Mouse (Mus musculus): Measurements from ENCODE around the gene Egr2.

Gene Egr2

DNA sequence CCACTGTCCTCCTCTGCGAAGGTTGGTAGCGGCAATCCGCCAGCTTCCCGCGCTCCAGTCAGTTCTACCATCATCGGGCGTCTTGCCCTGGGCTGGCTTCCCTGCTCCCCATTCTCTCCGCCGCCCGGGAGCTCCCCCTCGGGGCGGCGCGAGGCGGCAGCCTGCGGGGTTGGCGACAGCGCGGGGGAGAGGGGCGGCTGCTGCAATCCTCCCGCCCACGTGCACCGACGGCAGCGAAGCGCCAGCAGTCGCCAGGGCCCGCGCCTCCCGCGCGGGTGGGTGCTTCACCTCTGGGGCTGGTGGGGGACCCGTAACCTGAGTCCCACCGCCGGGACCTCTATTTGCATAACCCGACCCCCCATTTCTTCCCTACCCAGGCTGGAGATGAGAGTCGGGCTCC lies at the start of gene Egr2:
Egr2 (plus strand) TSS at position 220 of the 400 bp plus-strand sequence.
- DNase-seq = peak; percentile 7 to 12

DNA sequence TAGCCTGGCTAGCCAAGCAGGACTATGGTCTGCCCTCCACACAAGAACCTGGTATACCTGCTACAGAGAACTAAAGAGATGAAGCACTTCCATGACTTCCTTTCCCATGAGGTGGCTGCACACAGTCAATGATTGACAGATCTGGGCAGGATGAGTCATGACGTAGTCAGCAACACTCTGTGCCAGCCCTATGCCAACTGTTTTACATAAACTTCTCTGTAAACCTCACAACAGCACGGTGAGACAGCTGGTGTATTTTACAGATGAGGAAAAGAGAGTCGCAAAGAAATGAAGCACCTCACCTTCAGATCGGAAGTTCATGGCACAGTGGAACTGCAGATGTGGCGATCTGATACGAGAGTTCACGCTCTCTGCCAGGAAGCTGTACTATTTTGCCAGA lies 47.8 kb upstream of the Egr2 start:
- DNase-seq = no peak

DNA sequence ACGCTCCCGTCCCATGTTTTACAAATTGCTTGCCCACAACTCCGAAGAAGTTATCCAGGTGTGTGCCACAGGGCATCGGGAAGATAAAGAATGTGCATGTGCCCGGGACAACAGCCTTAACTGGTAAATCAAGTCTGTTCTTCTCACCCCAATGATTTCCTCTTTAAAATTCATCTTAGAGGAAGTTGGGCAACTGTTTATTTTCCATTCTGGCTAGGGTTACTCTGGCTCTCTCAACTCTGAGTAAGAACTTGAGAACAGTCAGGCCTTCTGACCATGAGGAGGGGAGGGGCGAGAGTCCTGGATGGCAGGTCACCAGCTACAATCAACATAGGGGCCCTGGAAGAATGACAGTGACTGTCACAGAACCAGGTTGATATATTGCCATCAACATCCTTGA lies 45.4 kb upstream of the Egr2 start:
- DNase-seq = no peak

DNA sequence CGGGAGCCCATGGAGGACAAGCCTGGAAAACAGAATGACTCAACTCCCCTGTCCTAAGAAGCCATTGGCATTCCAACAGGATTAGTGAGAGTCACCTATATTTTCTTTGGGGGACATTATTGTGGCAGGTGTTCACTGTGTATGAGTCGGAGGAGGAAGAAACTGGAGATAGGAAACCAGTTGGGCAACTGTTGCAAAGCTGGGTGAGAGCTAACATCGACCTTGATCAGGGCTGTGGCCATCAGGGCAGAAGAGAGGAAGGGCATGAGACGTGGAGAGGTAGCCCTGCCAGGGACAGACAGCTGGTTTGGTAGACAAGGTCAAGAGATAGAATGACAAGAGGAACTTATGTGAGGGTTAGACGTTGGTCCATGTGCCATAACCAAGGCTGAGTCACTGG lies 44.6 kb upstream of the Egr2 start:
- no peak for DNase-seq

DNA sequence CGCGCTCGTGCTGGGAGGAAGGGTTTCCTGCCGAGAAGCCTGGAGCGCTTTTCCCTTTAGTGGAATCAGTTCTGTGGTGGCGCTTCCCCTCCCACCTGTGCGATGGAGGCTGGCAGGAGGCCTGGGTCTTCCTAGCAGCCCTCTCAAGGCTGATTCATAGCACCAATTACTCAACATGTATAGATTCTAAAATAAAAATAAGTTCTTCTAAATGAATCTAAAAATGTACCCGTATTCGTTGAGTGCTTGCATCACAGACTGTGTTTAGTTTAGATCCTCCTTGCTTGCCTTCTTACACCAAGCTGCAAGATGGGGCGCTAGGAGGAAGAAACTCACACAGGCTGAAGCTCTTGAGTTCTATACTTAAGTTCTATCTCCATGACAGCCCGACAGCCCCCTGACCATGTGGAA lies 43.1 kb upstream of the Egr2 start:
- DNase-seq = no peak

DNA sequence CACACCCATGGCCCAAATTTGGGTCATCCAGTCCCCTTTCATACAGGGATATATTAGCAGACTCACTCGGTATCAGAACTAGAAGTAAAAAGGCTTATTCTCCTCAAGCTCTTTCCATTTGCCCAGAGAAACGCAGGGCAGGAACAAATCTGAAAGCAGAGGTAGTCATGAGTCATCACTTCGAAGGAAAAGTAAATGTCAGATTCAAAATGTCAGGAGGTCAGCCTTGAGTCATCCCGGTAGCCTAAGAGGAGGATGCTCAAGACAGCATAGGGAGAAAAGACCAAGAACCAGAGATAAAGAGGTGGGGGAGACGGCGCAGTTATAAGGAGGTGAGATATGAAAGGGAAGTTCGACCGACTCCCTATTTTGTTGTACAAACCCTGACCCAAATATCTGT lies 41.7 kb upstream of the Egr2 start:
- no peak for DNase-seq

DNA sequence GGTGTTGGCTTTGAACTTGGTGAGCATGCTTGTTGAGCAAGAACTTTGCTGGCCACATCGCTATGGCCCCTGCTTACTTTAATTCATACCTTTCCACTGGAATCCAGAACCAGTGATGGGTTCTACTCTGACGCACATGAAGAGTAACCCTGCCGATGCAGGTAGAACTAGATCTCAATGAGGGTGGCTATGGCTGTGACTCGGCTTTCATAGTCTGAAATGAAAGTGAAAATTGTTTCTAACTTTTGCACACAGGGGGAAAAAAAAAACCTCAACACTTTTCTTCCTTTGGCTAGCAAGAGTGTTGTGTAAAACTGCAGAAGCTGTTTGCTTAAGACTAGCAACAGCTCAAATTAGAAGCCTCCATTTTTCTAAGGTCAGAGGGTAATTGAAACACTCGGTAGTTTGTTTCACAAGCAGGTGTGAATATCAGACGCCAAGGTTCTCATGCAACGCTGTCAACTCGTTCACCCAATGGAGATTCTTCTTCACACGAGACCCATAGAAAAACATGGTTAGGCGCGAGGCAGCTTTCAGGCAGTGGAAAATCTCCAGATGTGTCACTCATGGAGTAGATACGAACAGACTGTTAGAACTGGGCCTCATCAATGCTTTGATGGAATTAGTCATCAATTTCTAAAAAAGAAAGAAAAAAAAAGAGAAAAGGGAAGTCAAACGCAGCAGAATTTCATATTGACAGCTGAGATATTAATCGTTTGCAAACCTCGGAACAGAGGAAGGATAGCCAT lies 38.0 kb upstream of the Egr2 start:
- DNase-seq = no peak

DNA sequence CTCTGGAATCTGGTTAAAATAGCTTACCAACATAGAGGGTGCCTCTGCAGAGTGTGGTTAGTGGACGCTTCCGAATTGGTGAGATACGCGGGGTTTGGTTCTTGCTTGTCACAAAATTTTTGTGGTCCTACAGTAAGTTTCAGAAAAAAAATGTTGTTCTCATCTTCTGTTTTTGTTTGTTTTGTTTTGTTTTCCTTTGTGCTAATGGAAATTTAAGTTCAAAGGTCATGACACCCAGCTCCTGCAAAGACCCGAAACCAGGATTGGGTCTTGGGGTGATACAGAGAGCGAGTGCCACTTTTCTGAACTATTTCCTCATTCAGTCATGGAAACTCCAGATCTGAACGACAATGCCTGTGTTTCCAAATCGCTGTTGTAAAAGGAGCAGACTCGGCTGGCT lies 37.3 kb upstream of the Egr2 start:
- no peak for DNase-seq

DNA sequence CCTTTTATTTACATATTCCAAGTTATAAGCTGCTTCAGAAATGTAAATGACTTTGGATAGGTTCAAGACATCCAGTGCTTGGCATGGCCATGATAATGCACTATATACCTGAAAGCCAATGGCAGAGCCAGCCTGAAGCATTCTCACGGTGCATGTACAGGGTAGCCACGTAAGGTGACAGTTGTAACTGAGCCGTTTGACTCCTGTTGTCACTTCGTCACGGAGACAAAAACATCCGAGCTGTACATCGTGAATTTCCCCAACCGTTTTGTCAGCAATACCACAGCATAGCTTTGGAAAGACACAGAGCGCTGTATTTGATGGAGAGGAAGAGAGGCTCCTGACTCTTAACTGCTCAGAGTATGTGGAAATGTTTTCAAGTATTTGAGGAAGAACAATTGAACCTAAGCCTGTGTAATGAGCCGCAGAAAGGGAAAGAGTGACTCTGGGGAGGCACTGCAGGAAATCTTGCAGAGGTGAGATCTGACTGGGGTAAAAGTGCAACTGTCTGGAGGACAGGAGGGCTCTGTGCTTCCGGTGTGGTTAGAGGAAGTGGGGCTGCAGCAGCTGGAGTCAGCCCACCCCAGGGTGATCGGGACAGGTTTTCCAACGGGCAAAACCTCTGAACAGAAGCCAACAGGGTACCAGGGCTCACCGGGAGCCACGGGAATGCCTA lies 31.8 kb upstream of the Egr2 start:
- no peak for DNase-seq

DNA sequence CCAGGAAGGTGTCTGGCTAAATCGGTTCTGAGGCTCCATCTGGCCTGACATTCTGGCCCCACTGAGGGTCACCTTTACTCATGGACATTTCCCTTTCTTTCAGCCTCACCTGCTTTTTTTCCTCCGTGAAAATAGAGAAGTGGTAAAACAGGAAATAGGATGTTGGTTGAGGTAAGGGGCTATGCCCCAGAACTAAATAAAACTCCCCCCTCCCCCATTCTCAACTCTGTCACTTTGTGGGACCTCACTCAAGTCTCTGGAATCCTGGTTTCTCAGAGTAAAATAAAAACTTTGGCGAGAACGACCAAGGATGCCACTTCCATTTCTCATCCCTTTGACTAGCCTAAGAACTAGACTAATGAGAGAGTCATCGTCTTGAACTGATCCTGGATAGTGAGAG lies 31.2 kb upstream of the Egr2 start:
- no peak for DNase-seq

DNA sequence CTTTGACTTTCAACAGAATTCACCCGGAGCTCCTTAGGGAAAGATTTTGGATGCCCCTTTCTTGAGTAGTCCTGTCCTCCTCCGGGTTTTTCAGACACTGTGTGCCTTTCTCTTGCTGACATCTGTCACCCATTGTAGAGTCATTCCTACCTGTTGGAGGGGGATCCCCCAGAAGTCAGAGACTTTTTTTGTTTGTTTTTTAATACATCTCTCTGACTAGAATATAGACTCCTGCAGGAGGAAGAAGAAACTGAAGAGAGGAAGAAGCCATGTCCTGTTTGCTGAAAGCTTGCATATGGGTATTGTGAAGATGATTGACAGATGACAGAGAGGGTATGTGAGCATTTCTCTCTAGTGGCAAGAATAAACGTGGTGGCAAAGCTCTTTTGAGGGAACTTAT lies 30.0 kb upstream of the Egr2 start:
- DNase-seq = no peak

DNA sequence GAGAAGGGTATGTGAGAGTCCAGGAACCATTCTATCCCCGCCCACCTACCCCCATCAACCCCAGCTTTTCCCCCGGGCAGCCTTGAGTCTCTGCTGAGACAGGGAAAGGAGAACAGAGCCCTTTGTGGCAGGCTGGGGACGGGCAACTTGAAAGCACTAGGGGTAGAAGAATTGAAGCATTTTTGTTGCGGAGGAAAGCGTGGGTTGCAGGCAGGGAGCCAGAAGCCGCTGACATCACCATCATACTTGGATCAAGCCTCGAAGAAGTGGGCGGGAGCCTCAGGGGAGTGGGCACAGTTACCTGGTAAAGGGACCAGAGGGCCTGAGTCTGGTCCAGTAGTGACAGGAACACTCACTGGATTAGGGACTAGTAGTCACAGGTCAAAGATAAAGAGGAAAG lies 23.1 kb upstream of the Egr2 start:
- DNase-seq = peak in 1 of 2 experiments; percentile 5

DNA sequence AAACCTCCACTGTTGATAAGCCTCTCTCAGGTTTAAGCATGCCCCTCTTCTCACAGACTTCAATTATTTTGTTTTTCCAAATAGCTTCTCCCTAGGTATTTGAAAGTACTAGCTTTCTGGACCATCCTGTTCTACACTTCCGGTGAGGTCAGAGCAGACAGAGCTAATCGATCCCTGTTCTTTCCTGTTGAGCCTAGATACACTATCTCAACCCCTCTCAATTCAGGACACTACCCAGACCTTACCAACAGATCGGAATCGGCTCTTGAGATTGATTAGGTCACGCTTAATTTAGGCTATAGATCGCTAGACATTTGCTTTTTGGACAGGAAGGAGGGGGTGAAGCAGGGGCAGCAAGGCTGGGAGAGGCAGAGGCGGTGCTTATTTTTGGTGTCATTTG lies 22.4 kb upstream of the Egr2 start:
- no peak for DNase-seq

DNA sequence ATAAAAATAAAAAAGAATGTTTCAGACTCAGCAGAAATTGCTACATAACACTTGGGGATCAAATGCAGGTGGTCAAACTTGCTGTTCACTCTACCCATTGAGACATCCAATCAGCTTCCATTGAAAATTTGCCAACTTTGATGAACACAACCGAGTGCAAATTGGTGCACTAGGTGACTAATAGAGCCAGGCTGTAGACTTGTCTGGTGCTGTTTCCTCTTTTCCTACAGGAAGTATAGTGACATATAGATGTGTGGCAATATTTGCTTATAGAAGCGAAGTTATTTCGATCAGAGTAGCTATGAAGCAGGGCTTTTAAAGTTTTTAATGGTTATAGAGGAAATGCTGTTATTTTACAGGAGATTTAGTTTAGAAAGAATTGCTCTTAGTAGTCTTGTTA lies 16.5 kb upstream of the Egr2 start:
- no peak for DNase-seq

DNA sequence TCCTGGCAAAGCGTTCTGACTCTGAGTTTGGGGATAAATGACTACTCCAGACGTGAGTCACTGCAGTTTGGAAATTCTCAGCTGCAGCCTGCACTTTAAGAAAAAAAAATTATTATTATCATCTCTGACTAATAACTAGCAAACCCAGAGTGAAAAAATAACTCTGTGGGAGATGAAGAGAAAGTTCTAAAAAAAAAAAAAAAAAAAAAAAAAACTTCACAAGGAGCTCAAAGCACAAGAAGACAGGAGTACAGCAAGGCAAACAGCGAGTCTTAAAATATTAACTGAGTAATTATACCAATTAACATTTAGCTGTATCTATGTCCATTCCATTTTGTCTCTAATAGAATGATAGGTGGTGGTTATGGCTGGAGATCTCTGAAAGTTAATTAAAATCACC lies 11.1 kb upstream of the Egr2 start:
- no peak for DNase-seq

DNA sequence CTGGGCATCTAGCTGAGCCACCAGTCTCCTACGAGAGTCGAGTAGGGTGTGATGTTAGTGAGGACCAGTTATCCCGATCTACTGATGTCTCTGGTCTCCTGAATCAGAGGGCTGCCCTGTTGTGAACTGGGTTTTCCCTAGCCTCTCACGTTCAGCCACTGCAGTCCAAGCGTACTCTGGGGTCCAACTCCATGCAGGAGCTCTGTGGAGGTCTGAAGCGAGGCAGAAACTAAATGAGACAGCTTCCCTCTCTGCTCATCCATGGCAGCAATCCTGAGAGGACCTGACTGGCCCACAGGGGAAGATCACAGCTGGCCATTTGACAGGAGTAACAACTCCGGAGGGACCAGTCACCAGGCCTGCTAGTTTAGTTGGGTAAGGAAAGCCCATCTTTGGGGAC lies 10.6 kb upstream of the Egr2 start:
- DNase-seq = no peak

DNA sequence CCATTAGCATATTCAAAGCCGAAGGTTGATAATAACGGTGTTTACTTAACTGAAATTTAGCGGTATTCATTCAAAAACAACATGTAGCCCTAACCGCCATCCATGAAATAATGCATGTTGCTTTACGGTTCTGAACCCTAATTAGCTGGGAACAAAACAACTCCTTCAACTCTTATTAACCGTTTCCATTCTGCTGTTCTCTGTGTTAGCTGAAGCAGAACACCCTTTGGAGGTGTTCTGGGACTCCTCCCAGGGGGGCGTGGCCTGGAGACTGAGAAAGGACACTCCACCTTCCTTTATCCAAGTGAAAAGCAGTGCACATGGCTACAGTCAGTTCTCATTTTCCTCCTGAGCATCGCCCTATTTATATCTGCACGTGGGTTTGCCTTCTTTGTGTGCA lies 8.8 kb upstream of the Egr2 start:
- DNase-seq = no peak

DNA sequence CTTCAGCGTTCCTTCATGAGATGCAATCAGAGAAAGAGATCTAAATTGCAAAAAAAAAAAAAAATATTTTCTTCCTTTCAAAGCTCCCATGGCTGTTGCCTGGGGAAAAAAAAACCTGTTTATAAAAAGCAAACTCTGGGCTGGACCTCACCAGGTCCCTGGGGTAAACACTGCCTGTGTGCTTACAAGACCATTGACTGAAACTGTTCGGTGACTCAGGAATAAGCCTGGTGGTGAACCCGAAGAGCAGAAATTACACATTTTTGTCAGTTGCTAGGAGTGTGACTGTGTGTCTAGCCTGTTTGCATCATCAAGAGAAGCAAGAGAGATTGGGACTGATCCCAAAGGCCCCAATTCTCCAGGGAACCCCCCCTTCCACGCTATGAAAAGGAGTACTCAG lies 5.5 kb upstream of the Egr2 start:
- no peak for DNase-seq

DNA sequence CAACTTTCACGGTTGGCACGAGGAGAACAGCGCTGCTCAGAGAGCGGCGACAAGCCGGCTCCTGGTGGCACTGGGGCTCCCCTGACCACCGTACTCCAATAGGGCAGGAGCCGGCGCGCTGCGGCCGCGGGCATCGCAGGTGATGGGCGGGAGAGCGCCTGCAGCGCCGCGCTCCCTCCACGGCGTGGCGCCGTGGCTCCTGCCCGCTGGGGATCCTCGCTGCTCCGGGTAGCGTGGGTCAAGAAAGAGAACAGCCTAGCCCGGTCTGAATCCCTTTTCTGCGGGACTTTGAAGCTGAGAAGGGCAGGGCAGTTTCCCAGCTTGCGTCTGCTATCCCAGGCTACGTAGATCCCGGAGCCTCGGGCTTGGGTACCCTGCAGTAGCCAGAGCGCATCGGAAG lies 697 bp downstream of the Egr2 start:
- peak; percentile 76 to 78 for DNase-seq

DNA sequence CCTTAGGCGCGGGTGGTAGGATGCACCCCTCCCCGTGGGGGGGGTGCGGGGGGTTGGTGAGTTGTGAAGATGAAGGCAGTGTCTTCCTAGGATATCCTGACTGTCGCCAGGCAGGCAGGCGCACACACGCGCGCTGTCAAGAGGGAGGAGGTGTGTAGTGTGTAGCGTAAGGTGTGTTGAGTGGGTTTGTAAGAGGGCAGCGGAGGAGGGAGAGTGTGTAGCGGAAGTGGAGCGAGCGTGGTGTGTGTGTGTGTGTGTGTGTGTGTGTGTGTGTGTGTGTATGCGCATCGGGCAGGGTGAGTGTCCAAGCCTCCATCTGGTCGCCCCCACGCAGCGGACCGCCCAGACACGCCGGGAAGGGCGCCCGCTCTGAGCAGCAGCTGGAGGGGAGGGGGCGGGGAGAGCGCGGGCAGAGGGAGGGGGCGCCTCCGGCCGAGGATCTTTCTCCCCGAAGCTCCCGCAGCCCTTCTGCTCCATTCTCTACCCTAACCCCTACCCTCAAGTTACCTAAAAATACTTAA lies 1.4 kb downstream of the Egr2 start:
- DNase-seq = peak; percentile 43

DNA sequence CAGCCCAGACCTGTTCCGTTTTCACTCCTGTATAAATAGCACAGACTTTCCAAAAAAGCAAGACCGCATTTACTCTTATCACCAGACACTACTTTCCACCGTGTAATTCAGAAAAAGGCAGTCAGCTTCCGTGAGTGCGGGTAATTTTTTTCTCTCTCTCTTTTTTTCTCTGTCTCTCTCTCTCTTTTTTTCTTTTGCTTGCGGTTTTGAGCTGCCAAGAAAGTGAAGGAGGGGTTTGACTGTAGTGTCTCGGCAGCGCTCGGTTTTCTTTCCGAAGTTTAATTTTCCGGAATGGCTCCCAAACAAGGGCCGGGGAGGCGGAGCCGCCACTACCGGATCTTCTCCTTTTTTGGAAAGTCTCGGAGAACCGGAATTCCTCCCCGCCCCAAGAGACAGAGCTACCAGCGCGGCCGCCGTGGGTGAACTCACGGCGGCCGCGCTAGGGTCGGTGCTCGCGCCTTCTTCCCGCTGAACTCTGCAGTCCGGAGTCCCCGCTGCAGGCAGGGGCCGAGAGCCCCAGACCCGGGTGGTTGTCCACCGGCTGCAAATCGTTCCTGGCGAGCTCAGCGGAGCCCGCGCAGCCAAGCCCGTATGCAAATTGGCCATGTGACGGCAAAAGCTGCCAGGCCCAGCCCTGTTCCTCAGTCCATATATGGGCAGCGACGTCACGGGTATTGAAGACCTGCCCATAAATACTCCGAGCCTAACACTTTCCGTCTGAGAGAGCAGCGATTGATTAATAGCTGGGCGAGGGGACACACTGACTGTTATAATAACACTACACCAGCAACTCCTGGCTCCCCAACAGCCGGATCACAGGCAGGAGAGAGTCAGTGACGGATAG lies 2.1 kb downstream of the Egr2 start:
- DNase-seq = peak; percentile 93 to 94

DNA sequence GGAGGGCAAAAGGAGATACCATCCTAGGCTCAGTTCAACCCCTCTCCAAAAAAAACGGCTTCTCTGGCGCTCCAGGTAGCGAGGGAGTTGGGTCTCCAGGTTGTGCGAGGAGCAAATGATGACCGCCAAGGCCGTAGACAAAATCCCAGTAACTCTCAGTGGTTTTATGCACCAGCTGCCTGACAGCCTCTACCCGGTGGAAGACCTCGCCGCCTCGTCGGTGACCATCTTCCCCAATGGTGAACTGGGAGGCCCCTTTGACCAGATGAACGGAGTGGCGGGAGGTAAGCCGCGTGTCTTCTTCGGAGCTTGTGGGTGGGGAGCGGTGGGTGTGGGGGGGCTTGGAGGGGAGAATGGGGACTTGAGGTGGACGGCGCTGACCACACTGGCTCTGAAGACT lies 2.8 kb downstream of the Egr2 start:
- peak in 1 of 2 experiments; percentile 9 for DNase-seq

DNA sequence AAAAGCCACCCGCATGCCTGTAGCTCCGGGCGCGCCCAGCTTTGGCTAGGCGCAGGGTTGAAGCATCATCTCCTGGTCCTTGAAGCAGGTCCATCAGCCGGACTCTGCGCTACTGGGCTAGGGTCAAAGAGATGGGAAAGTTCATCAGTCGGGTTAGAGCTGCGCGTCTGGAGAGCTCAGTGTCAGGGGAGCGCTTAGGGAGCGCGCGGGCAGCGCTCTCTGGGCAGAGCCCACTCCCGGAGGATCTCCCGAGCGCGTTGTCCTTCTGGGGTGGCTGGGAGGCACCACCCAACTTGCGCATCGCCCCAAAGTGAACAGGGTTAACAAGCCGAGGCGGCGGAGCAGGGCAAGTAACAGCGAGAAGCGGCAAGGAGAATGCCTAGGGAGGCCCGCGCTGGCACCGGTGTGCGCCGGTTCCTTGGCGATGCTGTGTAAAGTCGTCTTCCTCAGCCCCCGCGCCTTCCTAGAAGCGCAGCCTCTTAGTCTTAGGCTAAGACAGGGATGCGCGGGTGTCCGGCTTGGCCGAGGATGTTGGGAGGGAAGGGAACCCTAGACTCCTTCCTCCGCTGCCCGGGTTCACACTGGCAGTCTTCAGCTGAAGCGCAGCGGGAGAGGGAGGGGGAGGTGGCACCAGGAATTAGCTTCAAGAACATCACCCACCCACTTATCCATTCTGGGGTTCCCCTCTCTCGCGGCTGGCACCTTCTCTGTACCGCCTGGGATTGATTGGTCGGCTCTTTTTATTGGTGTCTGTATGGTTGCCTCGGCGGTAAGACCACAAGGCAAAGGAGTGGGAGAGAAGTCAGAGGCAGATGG lies 3.5 kb downstream of the Egr2 start:
- peak in 1 of 2 experiments; percentile 8 for DNase-seq
